Mouse (Mus musculus): ENCODE data around the gene Fut11.

DNA sequence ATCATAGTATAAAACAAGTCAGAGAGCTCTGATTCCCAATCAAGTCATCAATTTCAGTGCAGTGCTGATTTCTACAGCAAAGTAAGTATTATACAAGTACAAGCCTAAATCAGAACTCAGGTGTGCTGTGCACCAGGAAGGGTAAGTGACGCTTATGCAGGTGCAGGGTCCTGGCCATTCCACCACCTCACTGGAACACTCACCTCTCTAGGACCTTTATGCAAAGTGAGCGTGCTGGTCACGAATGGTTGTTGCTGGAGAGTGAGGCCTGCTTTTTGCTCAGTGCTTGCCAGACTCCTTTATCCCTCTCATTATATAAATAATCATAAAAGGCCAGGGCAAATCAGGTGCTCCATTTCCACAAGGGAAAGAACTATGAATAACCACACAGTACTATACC, 5.6 kb downstream of the Fut11 start:
- TF ChIP-seq CTCF (IDR thresholded peaks at IDR 0.05; ENCODE audit: low read depth) (no peak), EP300 (optimal IDR thresholded peaks at IDR 0.05) (no peak)

All from stomach, postnatal 0 days (tissue).